Mouse (Mus musculus) activated CD4-positive, CD25-positive, alpha-beta regulatory T cell, adult 4 months (primary cell): ENCODE measurements around the gene Ncapg2. TPM values are rescaled to one million over a fixed set of nuclear protein-coding genes. Genes with fewer than 3 reads are reported as not detected.

Source experiments
- ATAC-seq: one replicate; pipeline ENCODE4 v1.8.0; 2017
- polyA plus RNA-seq, 2 experiments: library from polyadenylated mRNA; unstranded; fragments of 100-300 nt; shearing (Covaris generic); gene quantifications; one replicate each; pipeline ENCODE4 v1.2.1; 2017

Gene Ncapg2
- 10 to 100 TPM; 14.7 to 19.4 TPM for polyA plus RNA-seq

DNA sequence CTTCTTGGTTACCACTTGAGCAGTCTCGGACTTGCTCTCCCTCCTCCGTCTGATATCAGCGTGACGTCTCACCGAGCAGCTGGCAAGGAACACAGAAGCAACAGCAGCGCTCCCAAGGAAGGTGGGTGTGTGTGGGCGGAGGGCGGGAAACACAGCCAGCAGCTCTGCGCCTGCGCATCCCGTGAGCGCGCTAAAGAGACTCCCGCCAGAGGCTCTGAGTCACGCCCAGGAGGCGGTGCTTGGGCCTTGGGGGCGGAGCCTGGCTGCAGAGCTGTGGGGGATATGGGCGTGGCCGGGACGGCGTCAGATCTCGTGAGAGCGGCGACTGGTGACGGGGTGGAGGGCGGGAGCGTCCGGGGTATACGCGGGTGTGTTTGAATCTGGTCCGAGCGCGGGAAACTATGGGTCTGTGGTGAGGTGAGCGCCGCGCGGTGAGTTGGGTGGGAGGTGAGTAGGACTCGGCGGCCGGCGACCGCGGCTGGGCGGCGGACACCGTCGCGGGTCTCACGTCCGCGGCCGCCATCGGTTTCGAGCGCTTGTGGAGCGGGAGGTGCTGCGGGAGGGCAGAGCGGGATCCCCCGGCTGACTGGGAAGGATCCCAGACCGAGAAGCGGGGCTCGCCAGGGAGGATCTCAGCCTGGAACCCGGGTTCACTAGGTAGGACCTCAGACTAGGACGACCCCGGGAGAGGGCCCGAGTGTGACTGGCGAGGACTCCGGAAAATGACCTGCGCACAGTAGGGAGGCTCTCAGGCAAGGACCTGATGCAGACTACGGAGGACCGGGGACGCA is at the start of gene Ncapg2:
Ncapg2 (plus strand) TSS at position 358 of the 791 bp plus-strand sequence.
- ATAC-seq, result peak; percentile 99

DNA sequence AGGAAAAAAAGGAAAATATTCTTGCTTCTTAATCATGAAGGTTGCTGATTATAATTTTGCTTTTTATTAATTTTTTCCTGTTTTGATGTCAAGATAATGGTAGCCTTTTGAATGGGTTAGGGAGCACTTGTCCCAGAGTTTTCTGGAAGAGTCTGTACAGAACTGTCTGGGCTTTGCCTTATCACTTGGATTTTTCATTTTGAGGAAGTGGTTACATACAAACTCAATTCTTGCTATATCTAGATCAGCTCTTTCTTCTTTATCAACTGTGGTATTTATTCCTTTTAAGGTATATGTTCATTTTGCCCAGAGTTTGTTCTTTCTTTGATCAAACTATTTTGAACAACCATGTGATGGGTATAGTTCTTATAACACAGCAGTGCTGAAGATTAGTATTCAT is 43.1 kb upstream of the Ncapg2 start:
- no peak for ATAC-seq

DNA sequence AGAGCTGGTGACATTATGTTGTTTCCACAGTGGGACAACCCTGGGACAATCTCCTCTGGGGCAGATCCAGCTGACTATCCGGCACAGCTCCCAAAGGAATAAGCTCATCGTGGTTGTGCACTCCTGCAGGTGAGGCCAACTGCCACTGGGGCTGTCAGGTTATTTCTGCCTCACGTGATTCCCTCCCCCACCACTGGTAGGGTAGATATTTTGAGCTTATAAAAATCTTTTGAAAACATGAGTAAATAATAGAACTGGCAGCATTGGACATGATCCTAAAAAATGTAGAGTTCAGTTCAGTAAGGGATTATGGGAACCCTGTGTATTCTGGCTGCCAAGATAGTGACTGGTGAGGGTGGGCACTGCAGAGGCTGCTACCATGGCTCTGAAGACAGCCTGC is 38.3 kb upstream of the Ncapg2 start:
- no peak for ATAC-seq

DNA sequence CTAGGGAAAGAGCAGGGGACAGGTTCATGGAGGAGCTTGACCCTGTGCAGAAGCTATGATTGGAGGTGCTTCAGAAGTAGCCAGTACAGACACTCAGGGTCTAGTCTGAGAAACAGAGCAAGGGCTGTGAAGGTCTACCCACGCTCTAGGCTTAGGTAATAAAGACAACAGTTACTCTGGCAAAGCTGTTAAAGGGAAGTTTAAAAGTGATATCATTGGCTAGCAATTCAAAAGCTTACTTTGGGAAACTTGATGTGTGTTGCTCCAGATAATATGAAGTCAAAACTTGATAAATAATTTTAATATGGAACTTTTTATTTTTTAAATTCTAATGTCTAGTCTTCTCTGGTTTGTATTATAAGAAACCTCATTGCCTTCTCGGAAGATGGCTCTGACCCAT is 37.9 kb upstream of the Ncapg2 start:
- ATAC-seq, result no peak

DNA sequence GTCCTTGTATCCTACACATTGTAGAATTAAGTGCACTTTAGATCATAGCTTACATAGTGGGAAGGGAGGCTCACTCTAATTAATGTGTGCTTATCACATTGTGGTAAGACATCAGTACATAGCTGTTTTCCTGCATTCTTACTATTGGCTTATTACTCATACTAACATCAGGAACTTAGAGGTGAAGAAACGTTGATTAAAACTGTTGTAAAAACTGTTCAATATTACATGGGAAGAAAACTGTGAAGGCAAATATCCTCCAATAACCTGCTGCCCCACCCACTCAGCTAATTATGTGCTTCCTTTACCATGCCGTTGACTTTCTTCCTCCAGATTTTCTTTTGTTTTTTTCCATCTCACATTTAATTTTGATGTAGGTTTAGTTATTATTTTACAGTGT is 36.3 kb upstream of the Ncapg2 start:
- ATAC-seq, result no peak

DNA sequence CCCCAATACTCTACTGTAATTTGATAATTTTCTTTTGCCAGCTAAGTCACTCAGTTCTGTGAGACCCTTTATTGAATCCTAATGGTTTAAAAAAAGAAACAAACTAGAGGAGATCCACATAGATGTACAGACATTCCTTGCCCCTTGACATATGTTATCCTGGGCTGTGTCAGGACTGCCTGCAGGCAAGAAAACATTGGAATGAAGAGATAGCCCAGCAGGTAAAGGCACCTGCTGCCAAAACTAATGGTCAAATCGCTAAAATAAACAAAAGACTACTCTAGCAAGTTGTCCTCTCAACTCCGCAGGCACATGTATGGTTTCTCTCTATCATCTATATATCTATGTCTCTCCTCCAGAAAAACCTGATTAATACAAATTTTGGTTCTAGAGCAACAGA is 22.1 kb upstream of the Ncapg2 start:
- ATAC-seq, result no peak

DNA sequence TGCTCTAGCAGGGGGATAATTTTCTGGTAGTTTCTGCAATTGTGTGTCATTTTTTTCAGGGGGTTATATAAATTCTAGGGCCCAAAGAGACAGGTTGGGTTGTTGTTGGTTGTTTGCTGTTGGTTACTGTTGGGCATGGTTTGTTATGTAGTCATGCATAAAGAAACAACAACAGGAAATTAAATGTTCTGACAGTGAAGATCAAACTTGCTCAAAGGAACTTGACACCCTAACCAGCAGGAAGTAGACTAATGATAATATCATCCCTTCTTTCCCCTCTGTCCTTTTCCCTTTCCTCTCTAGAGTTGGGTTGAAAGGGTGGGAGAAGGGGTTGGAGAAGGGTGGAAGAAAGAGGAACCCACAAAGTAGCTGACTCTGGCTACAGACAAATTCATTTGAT is 21.2 kb upstream of the Ncapg2 start:
- peak; percentile 53 for ATAC-seq

DNA sequence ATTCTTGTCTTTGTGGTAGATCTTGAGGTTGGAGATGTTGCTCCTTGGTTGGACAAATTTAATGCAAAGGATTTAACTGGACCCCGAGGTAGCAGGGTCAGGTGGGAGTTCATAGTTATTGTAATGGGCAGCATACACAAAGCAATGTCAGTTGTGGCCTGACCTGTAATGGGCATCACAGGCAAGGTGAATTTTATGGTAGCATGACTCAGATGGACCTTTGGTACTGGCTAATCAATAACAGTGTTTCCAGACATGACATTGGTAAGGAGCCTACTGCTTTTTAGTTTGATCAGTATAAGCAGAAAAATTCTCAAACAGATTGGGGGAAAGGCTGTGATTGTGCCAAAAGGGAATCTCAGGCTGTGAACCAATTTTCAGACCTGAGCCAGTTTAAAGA is 18.4 kb upstream of the Ncapg2 start:
- no peak for ATAC-seq

DNA sequence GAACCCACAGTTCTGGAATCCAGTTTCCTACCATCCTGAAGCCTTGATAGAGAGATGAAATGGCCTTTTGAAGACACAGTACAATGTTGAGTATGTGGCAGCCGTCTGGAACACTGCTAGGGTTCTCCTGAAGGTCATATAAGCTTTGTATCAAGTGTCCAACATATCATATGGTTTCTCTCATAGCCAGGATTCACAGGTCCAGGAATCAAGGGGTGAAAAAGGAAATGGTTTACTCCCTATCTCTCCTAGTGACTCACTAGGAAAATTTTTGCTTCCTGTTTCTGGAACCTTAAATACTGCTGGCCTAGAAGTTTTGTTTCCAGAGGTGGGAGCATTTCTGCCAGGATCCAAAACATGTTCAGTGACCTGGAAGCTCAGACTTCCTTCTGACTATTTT is 15.3 kb upstream of the Ncapg2 start:
- no peak for ATAC-seq

DNA sequence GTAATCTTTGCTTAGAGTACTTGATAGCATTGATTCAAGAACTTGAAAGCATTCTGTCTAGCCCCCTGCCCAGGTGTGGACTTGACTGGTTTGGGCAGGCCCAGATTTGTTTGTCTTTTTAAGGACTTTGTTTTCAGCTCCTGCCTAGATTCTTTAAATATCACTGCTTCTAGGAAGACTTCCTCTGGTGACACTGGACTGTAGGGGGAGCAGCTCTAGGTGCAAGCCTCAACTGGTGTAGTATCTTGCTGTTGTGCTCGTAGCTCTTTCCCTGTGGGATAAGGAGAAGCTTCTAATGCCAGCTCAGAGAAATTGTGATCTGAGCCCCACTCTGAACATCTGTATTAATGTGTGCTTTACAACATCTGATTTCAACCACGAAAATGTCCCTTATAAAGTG is 10.9 kb upstream of the Ncapg2 start:
- ATAC-seq, result no peak

DNA sequence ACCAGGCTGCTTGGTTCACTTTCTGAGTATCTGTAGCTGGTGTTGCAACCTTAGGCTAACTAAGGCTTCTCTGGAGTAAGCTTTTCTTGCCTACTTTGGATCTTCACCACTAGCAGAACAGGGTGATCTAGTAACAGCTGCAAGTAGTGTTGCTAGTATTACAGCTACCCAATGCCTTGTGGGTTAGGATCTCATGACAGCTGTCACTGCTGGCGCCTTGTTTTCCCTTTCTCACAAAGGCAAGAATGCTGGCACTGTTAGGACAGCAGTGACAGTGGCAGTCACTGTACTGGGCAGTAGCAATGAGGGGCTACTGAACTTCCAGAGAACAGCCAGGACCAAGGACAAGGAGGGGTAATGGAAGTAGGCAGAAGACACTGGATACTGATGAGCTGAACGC is 9.9 kb upstream of the Ncapg2 start:
- ATAC-seq, result no peak

DNA sequence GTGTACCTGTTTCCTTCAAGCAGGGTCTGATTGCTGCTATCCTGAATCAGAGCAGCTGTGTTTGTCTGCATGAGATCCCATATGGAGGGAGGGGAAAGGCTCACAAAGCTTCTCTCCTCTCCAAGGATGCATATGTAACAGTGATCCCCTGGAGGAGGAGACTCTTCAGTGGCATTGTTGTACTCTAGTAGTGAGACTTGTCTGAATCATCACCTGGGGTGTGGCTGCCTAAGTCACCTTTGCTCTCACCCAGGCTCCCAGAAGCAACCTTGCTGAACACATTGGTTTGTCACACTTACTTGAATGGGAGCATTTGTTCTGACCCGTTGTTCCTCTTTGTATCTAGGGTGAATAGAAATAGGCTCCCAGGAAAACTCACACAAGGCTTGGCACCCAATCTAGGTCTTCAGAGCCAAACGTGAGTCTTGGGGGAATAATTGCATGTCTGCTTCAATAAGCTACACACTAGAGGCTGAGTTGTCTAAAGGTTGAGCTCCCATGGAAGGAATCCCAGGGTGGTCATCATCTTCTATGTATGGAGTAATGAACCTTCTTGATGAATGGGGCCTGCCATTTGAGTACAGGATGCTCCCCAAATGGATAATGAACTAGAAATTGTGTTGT is 9.0 kb upstream of the Ncapg2 start:
- no peak for ATAC-seq

DNA sequence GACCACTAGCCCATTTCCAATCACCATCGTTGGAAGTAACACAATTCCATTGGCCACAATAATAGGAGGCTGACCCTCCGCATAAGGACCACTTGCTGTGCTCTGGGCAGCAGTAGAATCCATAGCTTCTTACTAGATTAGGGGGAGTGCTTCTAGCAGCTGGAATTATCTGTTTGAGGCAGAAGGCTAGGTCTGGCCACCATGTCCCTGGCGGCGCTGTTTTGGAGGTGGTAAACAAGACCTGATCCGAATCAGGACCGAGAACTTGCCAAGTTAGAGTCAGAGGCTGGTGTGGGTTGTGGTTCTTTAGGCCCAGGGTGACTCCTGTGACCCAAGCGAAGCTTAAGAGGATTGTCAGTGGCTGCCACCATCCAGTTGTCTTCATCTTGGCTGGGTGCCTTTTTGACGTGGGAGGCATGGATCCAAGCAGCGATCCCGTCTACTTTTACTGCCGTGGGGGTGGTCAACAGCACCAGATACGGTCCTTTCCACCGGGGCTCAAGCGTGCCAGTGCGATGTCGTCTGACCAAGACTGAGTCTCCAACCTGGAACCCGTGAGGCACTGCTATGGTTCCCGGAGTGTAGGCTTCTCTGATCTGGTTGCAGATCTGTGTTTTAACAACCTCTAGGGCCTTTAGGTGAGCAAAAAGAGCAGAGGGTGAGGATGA is 1.1 kb upstream of the Ncapg2 start:
- no peak for ATAC-seq

DNA sequence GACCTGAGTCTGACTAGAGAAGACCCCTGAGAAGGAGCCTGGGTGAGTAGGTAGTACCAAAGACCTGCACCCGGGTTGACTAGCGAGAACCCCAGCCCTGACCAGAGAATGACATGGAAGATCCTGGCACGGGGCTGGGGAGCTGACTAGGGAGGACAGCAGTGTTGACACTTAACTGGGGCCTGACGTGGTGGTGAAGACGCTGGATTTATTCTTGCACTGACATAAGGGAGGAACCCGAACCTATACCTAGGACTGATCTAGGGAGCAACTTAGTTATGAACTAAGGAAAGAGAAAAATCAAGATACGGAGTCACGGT is 594 bp downstream of the Ncapg2 start:
- no peak for ATAC-seq

DNA sequence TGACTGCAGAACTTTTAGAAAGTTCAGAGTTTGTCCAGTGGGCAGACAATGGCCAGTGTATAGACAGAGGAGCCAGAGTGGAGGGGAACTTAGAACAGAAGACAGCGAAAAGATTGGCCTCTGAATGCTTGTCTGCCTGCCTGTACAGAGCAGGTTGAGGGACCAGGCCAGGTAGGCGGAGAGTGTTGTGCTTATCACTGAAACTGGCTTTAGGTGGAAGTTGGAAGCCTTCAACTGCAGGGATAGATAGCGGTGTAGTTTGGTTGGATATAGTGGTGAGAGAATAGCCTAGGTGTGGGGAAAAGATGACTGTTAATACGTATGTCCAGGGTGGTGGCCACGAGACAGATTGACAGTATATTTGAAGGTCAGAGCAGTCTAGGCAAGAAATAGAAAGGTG is 2.7 kb downstream of the Ncapg2 start:
- no peak for ATAC-seq

DNA sequence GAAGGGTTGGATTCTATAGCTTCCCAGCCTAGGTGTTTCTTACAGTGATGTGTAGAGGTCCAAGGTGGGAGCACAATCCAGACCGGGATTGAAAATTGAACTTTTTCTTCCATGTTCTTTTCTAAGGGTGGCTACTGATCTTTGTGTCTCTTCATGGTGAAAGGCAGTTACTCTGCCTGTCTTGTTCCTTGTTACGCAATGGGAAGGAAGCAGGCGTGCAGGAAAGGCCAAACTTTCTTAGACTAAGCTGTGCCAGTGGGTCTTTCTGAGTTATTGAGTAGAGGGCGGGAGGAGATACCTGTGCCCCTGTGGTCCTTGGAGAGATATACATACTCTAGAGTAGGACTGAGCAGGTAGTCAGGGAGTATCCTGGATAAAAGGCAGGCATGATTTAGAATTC is 9.7 kb downstream of the Ncapg2 start:
- no peak for ATAC-seq

DNA sequence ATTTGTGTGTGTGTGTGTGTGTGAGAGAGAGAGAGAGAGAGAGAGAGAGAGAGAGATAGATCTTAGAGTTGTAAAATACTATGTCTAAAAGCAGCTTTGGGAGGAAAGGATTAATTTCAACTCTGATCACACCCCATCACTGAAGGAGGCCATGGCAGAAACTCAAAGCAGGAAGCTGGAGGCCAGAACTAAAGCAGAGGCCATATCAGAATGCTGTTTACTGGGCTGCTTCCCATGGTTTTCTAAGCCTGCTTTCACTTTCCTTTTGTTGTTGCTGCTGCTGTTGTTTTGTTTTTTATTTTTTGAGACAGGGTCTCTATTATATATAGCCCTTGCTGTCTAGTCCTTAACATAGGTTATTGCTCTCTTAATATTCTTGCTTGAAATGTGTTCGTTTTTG is 11.3 kb downstream of the Ncapg2 start:
- peak; percentile 61 for ATAC-seq

DNA sequence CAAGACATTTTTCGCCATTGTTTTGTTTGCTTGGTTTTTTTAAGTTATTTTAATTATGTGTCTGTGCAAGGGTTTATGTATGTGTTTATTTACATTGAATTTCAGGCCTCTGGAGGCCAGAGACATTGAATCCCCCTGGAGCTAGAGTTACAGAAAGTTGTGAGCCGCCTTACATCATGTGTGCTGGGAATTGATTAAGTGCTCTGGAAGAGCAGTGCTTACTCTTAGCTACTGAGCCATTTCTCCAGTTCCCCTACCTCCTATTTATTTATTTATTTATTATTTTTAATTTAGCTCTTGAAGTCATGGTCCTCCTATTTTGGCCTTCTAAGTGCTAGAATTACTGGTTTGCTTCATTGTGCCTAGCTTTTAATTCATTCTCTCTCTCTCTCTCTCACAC is 16.5 kb downstream of the Ncapg2 start:
- no peak for ATAC-seq

DNA sequence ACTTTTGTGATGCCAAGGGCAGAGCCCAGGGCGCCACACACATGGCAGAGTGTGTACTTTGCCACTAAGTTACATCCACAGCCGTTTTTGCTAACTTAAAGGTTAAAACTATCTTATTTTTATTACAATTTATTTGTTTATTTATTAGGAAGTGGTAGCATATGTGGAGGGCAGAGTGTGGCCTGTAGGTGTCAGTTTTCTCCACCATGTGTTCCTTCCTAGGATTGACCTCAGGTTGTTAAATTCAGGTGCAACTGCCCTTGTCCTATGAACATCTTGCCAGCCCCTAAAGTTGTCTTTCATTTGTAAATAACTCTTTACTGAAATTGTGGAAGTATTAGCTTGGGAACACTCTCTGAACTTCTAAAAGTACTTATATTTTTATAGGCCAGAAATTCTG is 20.2 kb downstream of the Ncapg2 start:
- no peak for ATAC-seq

DNA sequence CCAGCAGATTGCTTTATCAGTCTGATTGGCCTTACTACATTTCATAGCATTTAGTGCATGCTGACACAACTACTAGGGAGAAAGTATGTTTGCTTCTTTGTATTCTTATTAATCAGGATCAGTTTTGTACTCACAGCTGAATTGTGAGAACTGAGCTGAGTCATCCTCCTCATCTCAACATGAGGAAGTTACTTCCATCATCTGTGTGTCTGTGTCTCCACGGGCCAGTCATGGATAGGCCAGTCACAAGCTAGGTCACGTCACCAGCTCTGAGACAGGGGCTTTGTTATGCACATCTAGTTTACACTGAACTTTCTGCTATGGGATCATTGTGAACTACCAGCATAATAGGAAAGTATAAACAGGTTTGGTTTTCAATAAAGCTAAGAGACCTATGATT is 28.5 kb downstream of the Ncapg2 start:
- no peak for ATAC-seq

DNA sequence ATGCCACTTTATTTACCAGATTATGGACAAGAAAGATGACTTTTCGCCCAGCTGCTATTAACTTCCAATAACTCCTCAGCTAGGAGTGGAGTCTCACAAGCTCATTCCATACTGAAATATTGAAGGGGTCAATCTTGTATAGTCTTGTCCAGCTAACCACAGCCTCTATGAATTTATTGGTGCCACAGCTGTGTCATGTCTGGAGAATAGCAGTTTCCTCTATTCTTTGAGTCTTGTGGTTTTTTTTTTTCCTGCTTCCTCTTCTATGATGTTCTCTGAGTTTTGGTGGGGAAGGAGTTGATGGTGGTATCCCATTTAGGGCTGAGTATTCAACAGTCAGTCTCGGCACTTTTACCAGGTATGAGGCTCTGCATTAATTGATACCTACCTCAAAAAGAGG is 30.0 kb downstream of the Ncapg2 start:
- no peak for ATAC-seq

DNA sequence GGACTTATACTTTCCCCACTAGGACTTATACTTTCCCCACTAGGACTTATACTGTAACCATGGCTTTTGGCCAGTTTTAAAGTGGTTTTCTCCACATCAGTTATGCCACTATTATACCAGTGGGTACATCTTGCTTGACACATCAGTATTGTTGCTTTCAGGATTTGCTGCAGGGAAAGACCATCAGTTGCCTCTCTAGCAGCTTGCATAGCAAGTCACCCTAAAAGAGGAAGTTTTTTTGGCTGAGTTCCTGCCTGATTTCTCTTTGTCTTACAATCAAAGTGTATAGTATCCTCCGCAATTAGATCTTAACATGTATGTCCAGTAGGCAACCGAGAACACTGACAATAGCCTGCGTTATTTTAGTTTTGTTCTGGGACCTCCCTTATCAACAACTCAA is 30.9 kb downstream of the Ncapg2 start:
- ATAC-seq, result no peak

DNA sequence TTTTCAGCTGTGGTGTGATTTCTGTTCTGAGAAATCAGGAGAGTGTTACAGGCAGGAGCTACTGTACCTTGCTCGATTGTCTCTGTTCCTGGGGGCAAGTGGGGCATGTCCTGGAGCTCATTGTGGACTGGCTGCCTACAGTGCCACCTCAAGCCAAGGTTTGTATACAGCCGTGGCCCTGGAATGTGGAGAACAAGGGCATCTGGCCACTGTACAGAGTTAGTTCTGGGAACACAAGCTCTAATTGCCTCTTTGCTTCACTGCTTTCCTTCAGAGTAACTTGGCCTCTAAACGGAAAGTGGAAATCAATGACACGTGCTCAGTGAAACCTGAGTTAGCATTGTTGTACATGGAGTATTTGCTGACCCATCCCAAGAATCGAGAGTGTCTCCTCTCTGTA is 33.4 kb downstream of the Ncapg2 start:
- ATAC-seq, result no peak

DNA sequence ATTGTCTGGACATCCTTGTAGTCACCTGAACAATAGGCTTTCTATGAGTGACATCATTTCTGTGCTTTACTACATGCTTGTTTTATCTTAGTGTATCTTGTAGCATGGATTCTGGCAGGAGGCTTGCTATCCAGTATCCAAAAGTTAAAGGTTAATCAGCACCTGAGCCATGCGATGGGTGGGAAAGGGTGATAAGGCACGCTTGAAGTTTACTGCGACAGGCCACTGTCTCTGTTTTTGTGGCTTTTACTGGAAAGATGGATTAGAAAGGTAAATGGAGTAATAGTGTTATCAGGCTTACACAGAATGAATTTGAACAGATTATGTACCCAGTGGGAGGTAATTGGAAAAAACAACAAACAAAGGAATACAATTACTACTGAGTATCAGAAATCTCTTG is 37.0 kb downstream of the Ncapg2 start:
- ATAC-seq, result no peak
